ENCODE assay signal across 22 mouse cellular contexts in genomic region chr11:81926393-81926792, GRCm38 (mm10). TPM values are rescaled to one million over a fixed set of nuclear protein-coding genes. Genes with fewer than 3 reads are reported as not detected.
DNase-seq lines count a peak whose midpoint lies in the region; ATAC-seq lines count a peak whose summit lies in the region.
"Had no signal": no experiment of that assay in that cellular context is flagged by ENCODE, and none has a peak within 500 bp of the region (broad histone marks: within the 10 kb centered on the region; RNA-seq: fewer than 3 reads in every experiment).

No protein-coding gene starts in this region.

- H3K27me3 ChIP-seq in heart, embryonic 11.5 days (ENCODE audit: control insufficient read depth, insufficient read depth, low read length): no peaks in the 10 kb centered on the region
- no peaks in the 10 kb centered on the region for H3K27me3 ChIP-seq in embryonic facial prominence, embryonic 14.5 days (replicated peaks; ENCODE audit: control insufficient read depth, insufficient read depth, low read length)
- H3K27me3 ChIP-seq: embryonic facial prominence, embryonic 13.5 days; intestine, embryonic 15.5 days; megakaryocyte, embryonic 14.5 days had no signal

- H3K4me2 ChIP-seq in heart, embryonic 11.5 days: no peak overlapping the region
- H3K4me2 ChIP-seq in embryonic facial prominence, embryonic 14.5 days (ENCODE audit: low read depth, low read length): no peak overlapping the region
- H3K4me2 ChIP-seq: embryonic facial prominence, embryonic 13.5 days; hindbrain, embryonic 14.5 days; intestine, embryonic 15.5 days; liver, embryonic 11.5 days had no signal

- no peaks in the 10 kb centered on the region for H3K4me1 ChIP-seq in heart, embryonic 11.5 days (ENCODE audit: control insufficient read depth, insufficient read depth, low read length)
- H3K4me1 ChIP-seq in embryonic facial prominence, embryonic 14.5 days (ENCODE audit: control insufficient read depth, insufficient read depth, low read length): no peaks in the 10 kb centered on the region
- H3K4me1 ChIP-seq: embryonic facial prominence, embryonic 13.5 days; intestine, embryonic 15.5 days; megakaryocyte, embryonic 14.5 days had no signal

- H3K9me3 ChIP-seq in heart, embryonic 11.5 days (replicated peaks; ENCODE audit: control insufficient read depth, low read length): no peaks in the 10 kb centered on the region
- H3K9me3 ChIP-seq in embryonic facial prominence, embryonic 14.5 days (ENCODE audit: control insufficient read depth, low read length): no peaks in the 10 kb centered on the region
- H3K9me3 ChIP-seq: embryonic facial prominence, embryonic 13.5 days; intestine, embryonic 15.5 days; megakaryocyte, embryonic 14.5 days had no signal

- no peak overlapping the region for H3K27ac ChIP-seq in heart, embryonic 11.5 days (ENCODE audit: low read depth, low read length)
- H3K27ac ChIP-seq in embryonic facial prominence, embryonic 14.5 days (replicated peaks; ENCODE audit: low read depth, low read length): no peak overlapping the region
- H3K27ac ChIP-seq: embryonic facial prominence, embryonic 13.5 days; hindbrain, embryonic 14.5 days; intestine, embryonic 15.5 days had no signal

- no peak overlapping the region for H3K9ac ChIP-seq in heart, embryonic 11.5 days (ENCODE audit: low read depth, low read length)
- H3K9ac ChIP-seq in embryonic facial prominence, embryonic 14.5 days (ENCODE audit: low read depth, low read length): no peak overlapping the region
- H3K9ac ChIP-seq: embryonic facial prominence, embryonic 13.5 days; hindbrain, embryonic 14.5 days; intestine, embryonic 15.5 days had no signal

- ATAC-seq in heart, embryonic 11.5 days (replicated peaks; ENCODE audit: insufficient number of reproducible peaks, low FRiP score, low TSS enrichment): no peak
- no peak for ATAC-seq in embryonic facial prominence, embryonic 14.5 days (ENCODE audit: low read depth)
- ATAC-seq: intestine, embryonic 15.5 days had no signal

- H3K36me3 ChIP-seq in heart, embryonic 11.5 days (ENCODE audit: control insufficient read depth, insufficient read depth, low read length): no peaks in the 10 kb centered on the region
- H3K36me3 ChIP-seq in embryonic facial prominence, embryonic 14.5 days (ENCODE audit: control insufficient read depth, insufficient read depth, low read length): no peaks in the 10 kb centered on the region
- H3K36me3 ChIP-seq: embryonic facial prominence, embryonic 13.5 days; intestine, embryonic 15.5 days had no signal

- peak; percentile 5 for DNase-seq in heart, adult 11 months
- DNase-seq in embryo, embryonic 10 days (ENCODE audit: low spot score): peak; percentile 10
- DNase-seq in embryonic facial prominence, embryonic 14.5 days (ENCODE audit: low spot score): peak; percentile 22
- DNase-seq in retina, embryonic 14.5 days (ENCODE audit: low spot score): peak; percentile 69
- no peak for DNase-seq in adrenal gland, postnatal 14 days
- DNase-seq in urinary bladder, postnatal 14 days (ENCODE audit: low spot score): no peak
- DNase-seq: adrenal gland, postnatal 36 days; cerebellum, adult 2 months; cerebellum, postnatal 36 days; gastrocnemius, postnatal 36 days; kidney, adult 9 months; kidney, postnatal 25 days; lung, adult 2 months; right cerebral cortex, postnatal 14 days; thymus, postnatal 36 days had no signal

- H3K4me3 ChIP-seq in heart, embryonic 11.5 days (ENCODE audit: low read depth, low read length): no peak overlapping the region
- H3K4me3 ChIP-seq in embryonic facial prominence, embryonic 14.5 days (ENCODE audit: low read depth, low read length): no peak overlapping the region
- H3K4me3 ChIP-seq: embryonic facial prominence, embryonic 13.5 days; intestine, embryonic 15.5 days; megakaryocyte, embryonic 14.5 days had no signal

RNA-seq across cellular contexts. Expression of gene Asic2, which starts 41.9 kb away (rescaled TPM):
- polyA plus RNA-seq in heart, embryonic 11.5 days (2014; fragmentation: Nextera tagmentation; extraction: Ambion mirVana): 0.21 and 0.25 TPM in 2 replicates
- 0.43 and 0.65 TPM in 2 replicates for polyA plus RNA-seq in embryonic facial prominence, embryonic 14.5 days (2014; fragmentation: Nextera tagmentation; extraction: Ambion mirVana)
- 1.7 and 2.7 TPM in 2 replicates for total RNA-seq in adrenal gland, postnatal 14 days (2021)
- polyA plus RNA-seq: heart, postnatal 0 days had no signal

Comparison
In these comparisons a context has a peak if more than half of its experiments do, and no peak if none do; other contexts are left out.
1. DNase-seq: peak in heart, adult 11 months (single experiment), embryo, embryonic 10 days (single experiment), embryonic facial prominence, embryonic 14.5 days (single experiment) and retina, embryonic 14.5 days (single experiment); none in adrenal gland, postnatal 14 days (single experiment) and urinary bladder, postnatal 14 days (single experiment).